Mouse (Mus musculus) hindlimb bud, embryonic 11.5 days (tissue): ENCODE measurements around the gene Akap9.

Experiments used
- DNase-seq: peaks from one replicate; pipeline ENCODE4 v3.0.0-alpha.2; 2012; ENCODE audit warnings: low read depth, low spot score; ENCODE audit errors: extremely low spot score

Gene Akap9

DNA sequence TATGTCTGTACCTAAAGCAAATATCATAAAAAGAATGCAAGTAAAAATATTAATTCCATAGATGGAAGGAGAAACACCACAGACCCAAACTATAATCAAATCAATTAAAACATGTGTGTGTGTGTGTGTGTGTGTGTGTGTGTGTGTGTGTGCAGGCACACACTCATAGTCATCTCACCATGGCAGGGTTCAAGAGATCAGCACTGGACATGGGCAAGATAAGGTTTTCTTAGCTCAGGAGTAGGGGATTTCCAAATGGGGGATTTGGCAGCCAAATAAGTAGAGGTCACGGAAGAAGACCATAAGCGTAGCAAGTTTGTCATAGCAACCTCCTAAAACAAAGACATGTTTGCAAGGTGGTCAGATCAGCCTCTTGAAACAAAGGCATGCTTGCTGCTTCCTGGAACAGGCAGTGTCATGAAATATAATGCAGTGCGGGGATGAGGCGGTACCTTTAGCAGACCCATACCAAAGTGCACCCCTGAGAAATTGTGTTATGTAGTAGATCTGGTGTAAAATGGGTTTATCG is 184.8 kb downstream of the Akap9 start:
- no peak for DNase-seq
